ENCODE assay signal across 12 mouse cellular contexts in genomic region chr8:10653282-10653681, GRCm38 (mm10).
DNase-seq lines count a peak whose midpoint lies in the region; ATAC-seq and TF ChIP-seq lines count a peak whose summit lies in the region.
"Had no signal": no experiment of that assay in that cellular context is flagged by ENCODE, and none has a peak within 500 bp of the region (broad histone marks: within the 10 kb centered on the region; RNA-seq: fewer than 3 reads in every experiment).

No protein-coding gene starts in this region.

- H3K9me3 ChIP-seq in heart, embryonic 11.5 days (replicated peaks; ENCODE audit: control insufficient read depth, low read length), result no peaks in the 10 kb centered on the region
- H3K9me3 ChIP-seq in heart, embryonic 14.5 days (ENCODE audit: control insufficient read depth, low read length), result no peaks in the 10 kb centered on the region
- H3K9me3 ChIP-seq in lung, embryonic 14.5 days (ENCODE audit: low read depth, low read length), result no peaks in the 10 kb centered on the region
- H3K9me3 ChIP-seq: intestine, embryonic 15.5 days; limb, embryonic 12.5 days; midbrain, embryonic 13.5 days had no signal

- H3K27ac ChIP-seq in heart, embryonic 11.5 days (ENCODE audit: low read depth, low read length), result no peak overlapping the region
- peak overlapping the region; percentile 56 to 75 for H3K27ac ChIP-seq in heart, embryonic 14.5 days (replicated peaks in 1 of 2; ENCODE audit: control insufficient read depth in 1 of 2, insufficient read depth in 1 of 2, low read depth in 2 of 2, low read length in 2 of 2)
- no peak overlapping the region for H3K27ac ChIP-seq in lung, embryonic 14.5 days (ENCODE audit: low read depth)
- H3K27ac ChIP-seq: intestine, embryonic 15.5 days; limb, embryonic 12.5 days; midbrain, embryonic 13.5 days had no signal

- intact Hi-C loops in left cerebral cortex, postnatal 10 days (cut with DNase I), result no loop called here

- 70% methylated on average over 9 of the region's 9 CpGs for WGBS in heart, embryonic 11.5 days (ENCODE audit: insufficient replicate concordance)
- 44% methylated on average over 9 of the region's 9 CpGs for WGBS in heart, embryonic 14.5 days
- 61% methylated on average over 9 of the region's 9 CpGs for WGBS in lung, embryonic 14.5 days

- DNase-seq in heart, adult 11 months, result peak; percentile 97
- peak; percentile 76 for DNase-seq in NIH3T3 (ENCODE audit: low read depth)
- DNase-seq in lung, embryonic 14.5 days, result peak; percentile 45
- no peak for DNase-seq in adrenal gland, postnatal 36 days
- no peak for DNase-seq in cerebellum, postnatal 4 days (ENCODE audit: low spot score in 2 of 2)
- no peak for DNase-seq in left cerebral cortex, postnatal 10 days (ENCODE audit: extremely low spot score in 1 of 2, low spot score in 2 of 2)
- DNase-seq: forebrain, postnatal 0 days had no signal

- no peak overlapping the region for H3K4me3 ChIP-seq in heart, embryonic 11.5 days (ENCODE audit: low read depth, low read length)
- no peak overlapping the region for H3K4me3 ChIP-seq in heart, embryonic 14.5 days (ENCODE audit: control insufficient read depth in 1 of 2, insufficient read depth in 1 of 2, low read depth in 1 of 2, low read length in 2 of 2)
- H3K4me3 ChIP-seq in lung, embryonic 14.5 days (ENCODE audit: low read depth, low read length), result no peak overlapping the region
- H3K4me3 ChIP-seq: intestine, embryonic 15.5 days; limb, embryonic 12.5 days; midbrain, embryonic 13.5 days had no signal

- H3K27me3 ChIP-seq in heart, embryonic 11.5 days (ENCODE audit: control insufficient read depth, insufficient read depth, low read length), result no peaks in the 10 kb centered on the region
- H3K27me3 ChIP-seq in heart, embryonic 14.5 days (ENCODE audit: control insufficient read depth, insufficient read depth, low read length), result no peaks in the 10 kb centered on the region
- H3K27me3 ChIP-seq in lung, embryonic 14.5 days (ENCODE audit: insufficient read depth, low read length), result no peaks in the 10 kb centered on the region
- H3K27me3 ChIP-seq: intestine, embryonic 15.5 days; limb, embryonic 12.5 days; midbrain, embryonic 13.5 days had no signal

- H3K4me1 ChIP-seq in heart, embryonic 11.5 days (ENCODE audit: control insufficient read depth, insufficient read depth, low read length), result peaks cover 13% of the 10 kb centered on the region
- peaks cover 9 to 28% of the 10 kb centered on the region in 2 experiments for H3K4me1 ChIP-seq in heart, embryonic 14.5 days (ENCODE audit: control insufficient read depth in 2 of 2, insufficient read depth in 2 of 2, low read length in 2 of 2)
- H3K4me1 ChIP-seq in lung, embryonic 14.5 days (ENCODE audit: insufficient read depth), result no peaks in the 10 kb centered on the region
- H3K4me1 ChIP-seq: intestine, embryonic 15.5 days; midbrain, embryonic 13.5 days had no signal

- no peak for TF ChIP-seq CTCF in lung, embryonic 14.5 days (IDR thresholded peaks at IDR 0.05; ENCODE audit: low read depth)

- ATAC-seq in heart, embryonic 11.5 days (replicated peaks; ENCODE audit: insufficient number of reproducible peaks, low FRiP score, low TSS enrichment), result no peak
- peak; percentile 85 for ATAC-seq in heart, embryonic 14.5 days (ENCODE audit: insufficient number of reproducible peaks, insufficient read depth, low FRiP score, low read depth)
- no peak for ATAC-seq in lung, embryonic 14.5 days (ENCODE audit: insufficient read depth)
- ATAC-seq: forebrain, postnatal 0 days; intestine, embryonic 15.5 days; midbrain, embryonic 13.5 days had no signal

- H3K4me2 ChIP-seq in heart, embryonic 11.5 days, result no peak overlapping the region
- no peak overlapping the region for H3K4me2 ChIP-seq in heart, embryonic 14.5 days (ENCODE audit: low read length)
- no peak overlapping the region for H3K4me2 ChIP-seq in lung, embryonic 14.5 days
- H3K4me2 ChIP-seq: intestine, embryonic 15.5 days; limb, embryonic 12.5 days; midbrain, embryonic 13.5 days had no signal

- H3K36me3 ChIP-seq in heart, embryonic 11.5 days (ENCODE audit: control insufficient read depth, insufficient read depth, low read length), result no peaks in the 10 kb centered on the region
- no peaks in the 10 kb centered on the region for H3K36me3 ChIP-seq in heart, embryonic 14.5 days (ENCODE audit: control insufficient read depth, insufficient read depth, low read length)
- no peaks in the 10 kb centered on the region for H3K36me3 ChIP-seq in lung, embryonic 14.5 days (ENCODE audit: insufficient read depth)
- H3K36me3 ChIP-seq: intestine, embryonic 15.5 days; limb, embryonic 12.5 days; midbrain, embryonic 13.5 days had no signal

- H3K9ac ChIP-seq in heart, embryonic 11.5 days (ENCODE audit: low read depth, low read length), result no peak overlapping the region
- H3K9ac ChIP-seq in heart, embryonic 14.5 days (ENCODE audit: low read length), result no peak overlapping the region
- H3K9ac ChIP-seq in lung, embryonic 14.5 days, result no peak overlapping the region
- H3K9ac ChIP-seq: forebrain, postnatal 0 days; intestine, embryonic 15.5 days; limb, embryonic 12.5 days; midbrain, embryonic 13.5 days had no signal

Comparison
In these comparisons a context has a peak if more than half of its experiments do, and no peak if none do; other contexts are left out.
1. H3K27ac ChIP-seq: peak in heart, embryonic 14.5 days (2 of 2); none in heart, embryonic 11.5 days (single experiment) and lung, embryonic 14.5 days (single experiment).
2. DNase-seq: peak in heart, adult 11 months (single experiment), NIH3T3 (single experiment) and lung, embryonic 14.5 days (single experiment); none in adrenal gland, postnatal 36 days (0 of 2), cerebellum, postnatal 4 days (0 of 2) and left cerebral cortex, postnatal 10 days (0 of 2).